Mouse (Mus musculus): ENCODE measurements around the gene Kif21b. TPM values are rescaled to one million over a fixed set of nuclear protein-coding genes. Genes with fewer than 3 reads are reported as not detected.

Gene Kif21b
- total RNA-seq (2015; ENCODE audit: low replicate concordance) (23.4 and 36.0 TPM in 2 replicates), total RNA-seq (2017; ENCODE audit: low replicate concordance) (4.4 and 5.0 TPM in 2 replicates)

DNA sequence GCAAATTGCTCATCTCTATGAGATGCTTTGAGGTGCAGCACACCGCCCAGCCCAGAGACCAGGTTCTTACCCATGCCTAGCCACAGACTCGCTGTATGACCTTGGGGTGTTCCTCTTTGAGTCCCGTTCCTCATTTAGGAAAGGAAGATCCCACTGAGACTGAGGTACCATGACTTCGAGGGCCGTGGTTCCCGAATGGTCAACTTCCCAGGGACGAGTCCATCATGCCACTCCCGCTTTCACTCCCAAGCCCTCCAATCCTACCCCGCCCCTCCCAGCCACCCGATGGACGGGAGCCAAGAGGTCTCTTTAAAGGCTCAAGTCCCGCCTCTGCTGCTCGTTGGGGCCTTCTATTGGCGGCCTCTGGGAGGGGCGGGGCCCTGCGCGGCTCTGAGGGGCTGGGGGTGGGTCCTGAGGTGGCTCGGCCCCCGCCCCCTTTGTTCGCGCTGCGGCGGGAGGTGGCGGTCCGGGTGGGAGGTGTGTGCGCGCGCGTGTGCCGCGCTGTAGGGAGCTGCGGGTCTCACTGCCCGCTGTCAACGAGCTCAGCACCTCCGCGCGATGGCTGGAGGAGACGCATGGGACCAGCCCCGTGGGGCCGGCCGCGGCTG, at the start of gene Kif21b:
Gene Kif21b (plus strand): TSS at position 439 of the 608 bp plus-strand sequence.
- no peak for ATAC-seq (replicated peaks; ENCODE audit: low FRiP score, poor library complexity, severe bottlenecking)

DNA sequence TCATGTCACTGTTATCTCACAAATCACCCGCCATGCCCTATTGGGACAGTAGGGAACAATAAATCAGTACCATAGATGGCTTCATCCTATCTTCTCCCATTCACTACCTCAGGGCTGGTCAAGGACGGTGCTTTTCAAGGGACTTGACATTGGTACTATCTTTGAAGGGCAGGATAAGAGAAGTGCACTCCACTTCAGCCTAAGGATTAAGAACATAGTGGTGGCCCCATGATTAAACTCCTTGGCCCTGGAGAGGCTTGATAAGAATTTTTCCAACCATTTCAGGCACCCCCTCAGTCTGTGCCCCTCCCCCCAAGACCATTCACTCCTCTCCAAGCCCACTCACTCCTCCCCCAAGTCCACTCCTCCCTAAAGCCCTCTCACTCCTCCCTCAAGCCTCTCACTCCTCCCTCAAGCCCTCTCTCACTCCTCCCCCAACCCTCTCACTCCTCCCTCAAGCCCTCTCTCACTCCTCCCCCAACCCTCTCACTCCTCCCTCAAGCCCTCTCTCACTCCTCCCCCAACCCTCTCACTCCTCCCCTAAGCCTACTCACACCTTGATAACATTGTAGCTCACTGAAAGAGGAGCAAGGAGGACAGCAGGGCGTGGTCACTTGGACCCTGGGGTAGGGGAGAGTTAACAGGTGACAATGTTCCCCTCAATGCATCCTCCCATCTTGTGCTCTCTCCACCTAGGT, 45.1 kb upstream of the Kif21b start:
- no peak for ATAC-seq (replicated peaks; ENCODE audit: low FRiP score, poor library complexity, severe bottlenecking)

DNA sequence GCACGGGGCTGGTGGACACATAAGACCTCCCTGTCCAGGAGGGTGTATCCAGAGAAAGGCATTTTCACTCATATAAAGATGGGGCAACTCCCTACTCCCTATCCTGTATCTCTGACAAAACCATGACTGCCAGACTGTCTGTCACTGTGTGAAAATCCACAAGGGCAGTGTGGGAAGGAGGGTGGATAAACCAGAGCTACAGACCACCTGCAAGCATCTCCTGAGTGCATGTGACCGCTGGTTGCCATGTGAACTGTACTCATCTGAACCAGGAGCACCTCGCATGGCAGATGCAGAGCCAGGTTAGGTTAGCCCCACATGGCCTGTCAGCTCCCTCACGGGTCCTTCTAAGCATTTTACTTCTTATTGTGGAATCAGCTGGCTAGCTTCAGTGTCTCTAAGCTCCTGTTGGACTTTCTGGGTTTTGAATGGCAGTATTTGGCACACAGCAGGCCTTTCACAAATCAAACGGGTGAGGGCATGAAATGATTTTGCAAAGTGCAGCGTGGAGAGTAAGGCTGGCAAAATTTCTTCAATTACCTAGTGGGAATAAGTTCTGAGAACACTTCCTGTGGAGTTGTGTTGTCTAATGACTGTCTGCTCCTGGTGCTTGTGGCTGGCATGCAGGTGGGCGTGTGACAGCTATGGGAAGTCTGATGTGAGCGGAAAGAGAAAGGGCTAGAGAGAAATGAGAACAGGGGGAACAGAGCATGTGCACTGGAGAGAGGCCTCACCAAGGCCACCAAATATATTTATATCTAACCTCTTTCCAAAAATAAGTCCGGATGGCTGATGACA, 41.6 kb upstream of the Kif21b start:
- ATAC-seq (replicated peaks; ENCODE audit: low FRiP score, poor library complexity, severe bottlenecking), result no peak

DNA sequence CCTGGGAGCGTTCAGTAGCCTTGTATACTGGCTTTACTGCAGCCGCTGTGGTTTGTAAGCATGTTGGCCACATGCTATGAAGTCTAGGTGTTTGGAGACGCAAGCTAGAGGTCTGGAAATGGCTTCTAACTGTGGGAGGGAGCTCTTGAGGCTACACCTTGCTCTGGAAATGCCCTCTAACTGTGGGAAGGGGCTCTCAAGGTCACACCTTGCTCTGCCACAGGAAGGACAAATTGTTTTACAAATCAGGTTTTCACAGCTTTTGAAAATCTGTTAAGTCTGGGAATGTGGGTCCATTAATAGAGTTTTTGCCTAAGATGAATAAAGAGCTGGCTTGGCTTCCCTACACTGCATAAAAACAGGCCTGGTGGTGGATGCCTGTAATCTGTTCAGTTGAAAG, 37.5 kb upstream of the Kif21b start:
- no peak for ATAC-seq (replicated peaks; ENCODE audit: low FRiP score, poor library complexity, severe bottlenecking)

DNA sequence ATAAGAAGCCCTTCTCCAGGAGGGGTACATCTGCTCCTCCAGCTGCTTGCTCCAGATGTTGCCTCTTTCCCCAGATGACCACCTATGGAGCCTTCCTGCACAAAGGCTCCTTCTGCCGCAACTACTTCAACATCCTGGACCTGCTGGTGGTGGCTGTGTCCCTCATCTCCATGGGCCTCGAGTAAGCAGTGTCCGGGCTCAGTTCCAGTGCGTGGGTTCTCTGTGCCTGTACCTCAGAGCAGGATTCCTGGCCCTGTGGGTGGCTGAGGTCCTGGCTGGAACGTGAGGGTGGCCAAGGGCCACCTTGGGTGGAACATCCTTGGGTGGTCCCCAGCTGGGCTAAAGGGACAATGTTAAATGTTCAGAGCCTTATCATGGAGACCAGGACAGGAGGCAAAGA, 36.4 kb upstream of the Kif21b start:
- no peak for ATAC-seq (replicated peaks; ENCODE audit: low FRiP score, poor library complexity, severe bottlenecking)

DNA sequence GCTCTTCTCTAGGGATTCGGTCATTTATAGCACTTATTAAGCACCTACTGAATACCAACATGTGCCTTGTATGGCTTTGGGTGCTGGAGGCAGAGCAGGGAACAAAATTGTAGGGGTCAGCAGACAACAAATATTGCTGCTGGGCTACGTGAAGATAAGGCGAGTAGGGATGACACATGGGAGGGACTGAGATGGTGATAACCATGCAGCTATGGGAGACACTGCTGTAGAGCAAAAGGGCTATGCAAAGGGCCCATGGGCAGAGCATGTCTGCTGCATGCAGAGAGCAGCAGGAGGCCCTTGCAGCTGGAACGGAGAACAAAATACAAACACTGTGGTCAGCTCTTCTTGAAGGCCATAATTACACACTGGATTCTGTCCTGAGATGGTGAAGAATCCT, 29.1 kb upstream of the Kif21b start:
- no peak for ATAC-seq (replicated peaks; ENCODE audit: low FRiP score, poor library complexity, severe bottlenecking)

DNA sequence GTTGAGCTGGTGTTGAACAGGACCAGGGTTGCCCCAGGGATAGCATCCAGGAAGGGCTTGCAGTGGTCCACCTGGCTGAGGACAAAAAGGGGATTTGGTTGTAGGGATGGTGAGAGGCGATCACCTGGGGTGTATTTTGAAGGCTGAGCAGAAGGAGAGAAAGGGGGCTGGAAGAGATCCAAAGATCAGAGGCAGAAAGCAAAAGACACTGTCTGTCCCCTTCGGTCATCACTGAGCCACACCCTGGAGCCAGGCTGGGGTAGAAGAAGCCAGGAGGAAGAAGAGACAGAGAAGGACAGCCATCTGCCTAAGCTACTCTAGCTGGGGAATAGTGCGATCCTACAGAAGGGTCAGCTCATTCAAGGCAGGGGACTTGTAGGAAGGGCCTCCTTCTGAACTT, 28.6 kb upstream of the Kif21b start:
- no peak for ATAC-seq (replicated peaks; ENCODE audit: low FRiP score, poor library complexity, severe bottlenecking)

DNA sequence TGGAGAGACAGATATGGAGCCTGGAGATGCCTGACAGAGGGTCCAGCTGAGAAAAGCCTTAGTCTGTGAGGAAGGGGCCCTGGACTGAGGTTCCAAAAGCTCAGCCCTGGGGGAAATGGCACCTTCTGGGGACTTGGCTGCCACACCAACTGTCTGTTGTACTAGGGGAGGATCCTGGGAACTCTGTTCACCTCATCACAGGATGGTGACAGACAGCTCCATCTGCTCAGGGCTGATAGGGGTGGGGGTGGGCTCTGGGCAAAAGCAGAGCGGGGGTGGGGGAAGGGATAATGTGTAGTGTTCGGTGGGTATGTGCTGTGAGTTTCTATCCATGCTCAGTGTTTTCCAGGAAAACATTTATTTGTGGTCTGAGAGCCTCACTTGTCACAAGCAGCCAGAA, 28.2 kb upstream of the Kif21b start:
- ATAC-seq (replicated peaks; ENCODE audit: low FRiP score, poor library complexity, severe bottlenecking), result no peak

DNA sequence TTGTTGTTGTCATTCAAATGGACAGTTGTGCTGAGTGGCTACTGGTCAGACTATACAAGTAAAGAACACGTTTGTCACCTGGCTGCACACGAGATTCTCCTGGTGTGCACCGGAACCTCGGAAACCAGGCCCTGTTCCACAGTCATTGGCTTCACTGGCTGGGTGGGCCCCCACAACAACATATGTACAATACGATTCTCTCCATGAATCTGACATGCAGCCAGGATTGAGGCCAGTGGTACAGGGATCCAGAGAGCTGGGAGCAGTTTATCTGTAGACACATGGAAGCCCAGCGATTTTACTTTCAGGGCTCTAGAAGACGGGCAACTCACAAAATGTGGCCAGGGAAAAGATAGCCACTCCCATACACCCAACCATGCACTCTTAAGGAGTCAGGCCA, 27.5 kb upstream of the Kif21b start:
- no peak for ATAC-seq (replicated peaks; ENCODE audit: low FRiP score, poor library complexity, severe bottlenecking)

DNA sequence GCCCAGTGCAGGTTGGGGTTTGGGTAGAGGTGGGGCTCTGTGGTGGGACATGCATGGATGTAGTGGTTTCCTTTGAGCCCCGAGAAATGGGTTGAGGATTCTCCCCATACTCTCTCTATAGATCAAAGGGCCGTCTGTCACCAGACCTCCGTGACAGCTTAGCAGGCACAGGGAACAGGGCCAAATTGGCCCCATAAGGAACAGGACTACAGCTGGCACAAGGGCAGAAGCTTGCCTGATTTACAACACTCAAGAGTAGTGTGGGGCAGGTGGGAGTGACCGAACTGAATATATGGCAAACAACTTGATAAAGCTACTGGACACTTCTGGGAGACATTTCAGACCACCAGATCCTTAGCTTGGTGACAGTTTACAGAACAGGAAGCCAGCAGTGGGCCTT, 26.4 kb upstream of the Kif21b start:
- ATAC-seq (replicated peaks; ENCODE audit: low FRiP score, poor library complexity, severe bottlenecking), result no peak

DNA sequence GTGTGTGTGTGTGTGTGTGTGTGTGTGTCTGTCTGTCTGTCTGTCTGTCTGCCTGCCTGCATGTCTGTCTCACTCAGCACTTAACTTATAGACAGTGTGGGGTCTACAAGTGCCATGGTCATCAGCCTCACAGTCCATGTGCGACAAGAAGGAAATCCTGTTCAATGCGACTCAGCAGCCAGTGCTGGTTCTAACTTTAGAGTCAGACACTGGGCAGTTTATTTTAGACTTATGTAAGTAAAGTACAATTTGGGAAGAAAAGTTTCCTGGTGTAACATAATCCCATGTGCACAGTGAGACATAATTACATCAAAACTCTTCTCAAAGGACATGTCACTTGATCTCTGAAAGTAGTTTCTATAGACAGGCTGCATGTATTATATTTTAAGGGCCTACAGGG, 21.7 kb upstream of the Kif21b start:
- ATAC-seq (replicated peaks; ENCODE audit: low FRiP score, poor library complexity, severe bottlenecking), result no peak

DNA sequence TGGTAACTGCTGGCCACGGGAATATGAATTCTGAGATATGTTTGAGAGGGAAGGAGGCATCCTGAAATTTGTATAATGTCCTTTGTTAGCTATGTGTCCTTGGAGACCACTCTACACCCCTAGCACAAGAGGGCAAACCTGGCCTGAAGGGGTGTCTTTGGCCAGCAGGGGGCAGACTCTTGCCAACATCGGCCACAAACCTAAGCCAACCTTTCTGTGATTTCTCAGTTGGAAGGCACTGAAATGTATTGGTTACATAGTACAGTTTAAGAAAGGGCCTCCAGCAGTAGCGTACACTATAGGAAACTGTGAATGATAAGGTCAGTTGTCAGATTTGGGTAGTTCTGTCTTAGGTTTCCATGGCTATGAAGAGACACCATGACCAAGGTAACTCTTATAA, 15.0 kb upstream of the Kif21b start:
- no peak for ATAC-seq (replicated peaks; ENCODE audit: low FRiP score, poor library complexity, severe bottlenecking)

DNA sequence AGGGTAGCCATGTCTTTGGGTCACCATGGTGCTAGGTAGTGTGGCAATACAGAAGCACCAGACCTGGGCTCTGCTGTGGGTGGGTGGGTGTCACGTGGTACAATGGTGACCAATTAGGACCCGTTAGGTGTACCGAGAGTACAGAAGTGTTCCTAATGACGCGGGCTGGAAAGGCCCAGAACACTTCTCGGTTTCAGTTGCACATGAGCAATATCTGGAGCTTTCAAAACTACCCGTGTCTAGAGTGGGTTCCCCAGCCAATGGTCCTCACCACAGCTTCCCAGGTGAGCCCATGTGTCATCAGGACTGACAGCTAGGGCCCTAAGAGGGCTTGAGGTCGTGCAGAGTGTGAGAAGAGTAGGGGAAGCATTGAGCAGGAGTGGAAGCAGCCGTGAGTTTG, 14.1 kb upstream of the Kif21b start:
- ATAC-seq (replicated peaks; ENCODE audit: low FRiP score, poor library complexity, severe bottlenecking), result no peak

DNA sequence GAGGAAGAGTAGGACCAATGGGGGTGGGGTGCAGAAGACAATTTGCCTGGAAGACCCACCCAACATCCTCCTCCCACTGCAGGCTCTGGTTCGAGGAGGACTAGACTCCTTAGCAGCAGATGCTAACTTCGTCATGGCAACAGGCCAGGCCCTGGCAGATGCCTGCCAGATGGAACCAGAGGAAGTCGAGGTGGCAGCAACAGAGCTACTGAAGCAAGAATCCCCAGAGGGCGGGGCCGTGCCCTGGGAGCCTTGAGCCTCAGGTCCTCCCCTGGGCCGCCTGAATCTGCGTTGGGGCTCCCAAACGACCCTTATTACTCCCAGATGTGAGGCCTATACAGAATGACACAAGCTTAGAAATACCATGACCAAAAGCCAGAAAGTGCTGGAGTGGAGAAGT, 12.3 kb upstream of the Kif21b start:
- no peak for ATAC-seq (replicated peaks; ENCODE audit: low FRiP score, poor library complexity, severe bottlenecking)

DNA sequence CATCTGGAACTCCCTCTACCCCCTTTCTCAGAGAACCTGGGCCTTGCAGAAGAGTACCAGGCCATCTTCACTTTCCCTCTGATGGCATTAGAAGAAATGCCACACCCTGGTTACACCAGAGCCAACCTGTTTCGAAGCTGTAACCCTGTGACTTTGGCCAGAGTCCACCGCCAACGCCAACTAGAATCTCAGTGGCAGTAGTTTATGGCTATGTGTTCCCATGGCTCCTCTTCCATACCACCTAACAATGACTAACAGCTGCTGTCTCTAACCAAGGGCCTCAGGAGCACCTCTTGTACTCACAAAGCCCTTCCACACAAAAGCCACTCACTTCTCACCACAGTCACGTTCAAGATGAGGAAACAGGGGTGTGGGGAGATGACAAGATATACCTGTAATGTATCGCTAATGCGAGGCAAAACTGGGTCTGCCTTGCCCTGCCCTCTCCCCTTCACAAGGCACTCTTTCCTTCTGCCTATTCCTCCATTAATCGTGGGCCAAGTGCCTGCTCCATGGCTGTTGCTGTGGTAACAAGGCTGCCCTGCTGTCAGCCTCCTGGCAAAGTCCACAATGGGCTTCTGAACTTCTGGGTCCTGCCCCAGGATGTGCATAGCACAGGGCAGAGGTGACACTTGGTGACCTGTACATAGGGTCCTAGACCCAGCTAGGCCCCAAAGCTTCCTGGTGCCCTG, 11.5 kb upstream of the Kif21b start:
- ATAC-seq (replicated peaks; ENCODE audit: low FRiP score, poor library complexity, severe bottlenecking), result no peak

DNA sequence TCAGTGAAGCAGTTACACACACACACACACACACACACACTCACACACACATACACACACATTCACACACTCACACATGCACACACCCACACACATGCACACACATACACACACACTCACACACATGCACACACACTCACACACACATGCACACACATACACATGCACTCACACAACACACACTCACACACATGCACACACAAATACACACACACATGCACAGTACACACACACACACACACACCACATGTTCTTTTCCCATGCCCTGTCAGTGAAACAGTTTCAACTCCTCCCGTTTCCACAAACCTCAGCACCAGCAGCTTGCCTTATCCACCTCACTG, 11.0 kb upstream of the Kif21b start:
- no peak for ATAC-seq (replicated peaks; ENCODE audit: low FRiP score, poor library complexity, severe bottlenecking)

DNA sequence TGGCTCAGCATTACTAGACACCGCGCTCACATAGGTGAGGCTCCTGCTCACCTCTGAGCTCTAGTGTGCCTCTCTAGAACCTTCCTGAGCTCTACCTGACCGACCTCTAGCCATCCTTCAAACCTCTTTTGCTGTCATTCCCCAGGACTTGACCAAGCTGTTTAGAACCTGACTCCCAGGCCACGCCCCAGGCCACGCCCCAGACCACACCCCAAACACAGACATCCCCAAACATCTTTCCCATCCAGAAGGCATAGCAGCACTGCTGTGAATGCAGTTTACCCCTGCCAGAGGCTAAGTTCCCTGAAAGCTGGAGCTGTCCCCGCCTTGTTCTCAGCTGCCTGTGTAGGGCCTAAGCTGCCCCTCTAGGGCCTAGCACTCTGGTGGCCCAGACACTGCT, 10.4 kb upstream of the Kif21b start:
- no peak for ATAC-seq (replicated peaks; ENCODE audit: low FRiP score, poor library complexity, severe bottlenecking)

DNA sequence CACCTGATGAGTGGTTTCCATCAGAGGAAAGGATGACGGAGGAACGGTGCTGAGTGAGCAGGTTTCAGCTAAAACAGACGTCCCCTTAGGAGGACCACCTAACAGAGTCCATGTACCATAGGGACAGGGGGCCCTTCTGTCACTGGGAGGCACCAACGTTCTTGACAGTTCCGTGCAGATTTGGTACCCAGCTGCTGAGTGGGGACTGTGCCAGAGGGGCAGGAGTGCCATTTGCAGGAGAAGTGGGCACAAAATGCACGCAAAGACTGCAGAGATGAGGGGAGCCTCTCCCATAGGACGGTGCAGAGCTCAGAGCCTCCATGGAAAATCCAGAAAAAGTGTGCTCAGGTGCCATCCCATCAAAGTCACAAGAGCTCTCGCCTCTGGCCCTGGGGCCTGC, 9.2 kb upstream of the Kif21b start:
- ATAC-seq (replicated peaks; ENCODE audit: low FRiP score, poor library complexity, severe bottlenecking), result no peak

DNA sequence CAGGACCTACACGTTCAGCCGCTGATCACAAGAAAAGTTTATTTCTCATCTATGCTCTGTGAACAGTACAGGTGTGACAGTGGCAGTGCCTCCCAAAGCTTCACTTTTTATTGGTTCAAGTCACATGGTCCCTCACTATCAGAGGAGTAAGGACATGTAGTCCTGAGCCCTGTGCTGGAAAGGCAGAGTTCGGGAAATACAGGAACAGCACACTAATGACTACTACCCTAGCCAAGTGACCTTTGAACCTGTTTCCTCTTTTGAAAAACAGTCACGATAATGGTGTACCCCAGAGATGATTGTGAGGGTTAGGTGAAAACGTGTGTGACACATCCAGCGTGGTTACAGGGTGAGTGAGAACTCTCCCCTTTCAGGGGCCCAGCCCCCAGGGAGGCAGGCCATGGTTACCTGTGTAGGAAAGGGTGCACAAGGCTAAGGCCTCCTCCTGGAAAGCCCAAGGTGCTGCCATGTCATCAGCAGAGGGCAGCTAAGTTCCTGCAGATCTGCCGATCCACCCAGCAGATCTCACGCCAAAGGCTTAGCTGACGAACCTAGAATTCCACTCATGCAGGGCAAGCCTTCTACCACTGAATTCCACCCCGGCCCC, 4.9 kb upstream of the Kif21b start:
- no peak for ATAC-seq (replicated peaks; ENCODE audit: low FRiP score, poor library complexity, severe bottlenecking)

DNA sequence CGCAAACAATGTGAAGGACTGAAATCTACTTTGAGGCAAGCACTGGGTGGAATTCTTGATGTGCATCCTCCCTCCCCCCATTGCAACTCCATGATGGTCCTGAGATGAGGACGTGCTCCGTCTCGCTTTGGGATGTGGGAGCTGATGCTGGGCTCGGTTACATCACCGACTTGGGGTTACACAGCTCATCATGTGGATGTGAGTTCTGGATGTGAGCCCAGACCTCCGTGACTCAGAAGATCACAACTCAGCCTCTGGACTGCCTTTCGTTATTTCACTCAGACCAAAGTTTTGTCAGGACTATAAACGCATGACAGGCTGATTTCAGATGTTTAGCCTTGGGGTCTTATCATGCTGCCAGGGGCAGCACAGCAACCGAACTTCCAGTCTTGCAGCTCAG, 4.3 kb upstream of the Kif21b start:
- no peak for ATAC-seq (replicated peaks; ENCODE audit: low FRiP score, poor library complexity, severe bottlenecking)
